Mouse (Mus musculus) ES-Bruce4 (cell line): ENCODE measurements around the gene Dnajc11.

Experiments
- CTCF ChIP-seq: IDR thresholded peaks from one replicate; pipeline ENCODE4 v1.8.1; 2011; ENCODE audit warnings: low read depth, low read length
- EP300 ChIP-seq: IDR thresholded peaks from 2 replicates; pipeline ENCODE4 v1.6.1; 2011; ENCODE audit warnings: low read depth, low read length; ENCODE audit not compliant: insufficient read depth
- POLR2A ChIP-seq: IDR thresholded peaks from one replicate; pipeline ENCODE4 v1.8.1; 2011; ENCODE audit warnings: low read length; ENCODE audit not compliant: insufficient read depth

- peak; percentile 43 for TF ChIP-seq CTCF
- TF ChIP-seq POLR2A, result no peak
- TF ChIP-seq EP300, result no peak
These were observed 40.2 kb upstream of the Dnajc11 start for GRCm38 (mm10) chr4:151893241-151893640.
